Mouse (Mus musculus): ENCODE data around the gene Vwf.

Gene Vwf

DNA sequence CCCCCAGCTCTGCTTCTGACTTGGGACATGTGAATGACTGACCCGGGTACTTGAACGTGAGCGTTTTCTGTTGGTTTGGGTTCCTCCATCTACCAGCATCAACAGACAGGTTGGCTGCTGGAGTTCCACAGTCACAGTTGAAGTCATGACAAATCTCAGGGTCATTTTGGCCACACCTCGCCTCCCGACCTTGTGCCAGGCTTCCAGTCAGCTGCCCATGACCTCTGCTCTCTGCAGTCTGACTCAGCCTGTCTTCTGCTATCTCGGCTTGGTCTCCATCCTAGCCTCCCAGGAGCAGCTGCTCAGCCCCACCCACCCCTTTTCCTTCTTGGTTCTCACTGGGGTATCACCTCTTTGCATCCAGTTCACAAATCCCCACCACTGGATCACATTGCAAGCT, 182.9 kb downstream of the Vwf start:
- no peak for DNase-seq (ENCODE audit: extremely low read depth, insufficient read length, low spot score)

DNA sequence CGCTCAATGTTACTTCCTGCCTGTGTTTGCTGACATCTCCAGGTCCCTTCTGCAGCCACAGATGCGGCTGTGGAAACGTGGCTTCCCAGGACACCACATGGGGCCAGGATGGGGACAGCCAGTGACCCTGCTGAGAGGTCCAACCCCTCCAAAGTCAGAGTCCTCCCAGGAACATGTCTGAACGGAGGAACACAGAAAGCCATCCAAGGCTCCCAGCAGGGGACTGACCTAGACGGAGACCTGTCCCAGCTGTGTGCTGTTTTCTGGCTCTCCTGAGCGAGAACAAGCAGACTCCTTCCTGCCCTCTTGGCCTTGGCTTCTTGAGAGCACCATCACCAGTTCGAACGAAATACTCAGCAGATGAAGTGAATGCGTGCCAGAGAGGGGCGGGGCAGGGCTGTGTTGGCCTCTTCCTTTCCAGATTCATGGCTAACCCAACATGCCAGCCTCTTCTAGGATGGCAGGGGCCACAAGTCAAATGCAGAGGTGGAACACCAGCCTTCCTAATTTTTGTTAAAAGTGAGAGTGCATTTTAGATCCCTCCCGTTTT, 183.5 kb downstream of the Vwf start:
- DNase-seq (ENCODE audit: extremely low read depth, insufficient read length, low spot score), result no peak
